Mouse (Mus musculus) heart, embryonic 11.5 days (tissue): ENCODE data around the gene C1qtnf3. TPM values are rescaled to one million over a fixed set of nuclear protein-coding genes. Genes with fewer than 3 reads are reported as not detected.

Experiments used
- ATAC-seq: fragments of 200-750 bp; cut with Nextera tagmentation; replicated peaks from 2 replicates; pipeline ENCODE4 v1.8.0; 2017; ENCODE audit warnings: moderate library complexity; ENCODE audit not compliant: insufficient number of reproducible peaks, low FRiP score, low TSS enrichment
- H3K27ac ChIP-seq: fragments of 300-500 bp; sonication (generic); 2 replicates; pipeline ENCODE4 v1.5.1; 2014; ENCODE audit warnings: mild to moderate bottlenecking, low read depth, low read length
- H3K27me3 ChIP-seq: fragments of 300-500 bp; sonication (generic); 2 replicates; pipeline ENCODE4 v1.6.1; 2014; ENCODE audit warnings: mild to moderate bottlenecking, low read length, mixed read lengths; ENCODE audit not compliant: control insufficient read depth, insufficient read depth
- H3K36me3 ChIP-seq: fragments of 300-500 bp; sonication (generic); 2 replicates; pipeline ENCODE4 v1.6.1; 2014; ENCODE audit warnings: mild to moderate bottlenecking, low read length, moderate library complexity, mixed read lengths; ENCODE audit not compliant: control insufficient read depth, insufficient read depth
- H3K4me1 ChIP-seq: fragments of 300-500 bp; sonication (generic); 2 replicates; pipeline ENCODE4 v1.6.1; 2014; ENCODE audit warnings: low read length; ENCODE audit not compliant: control insufficient read depth, insufficient read depth
- H3K4me2 ChIP-seq: fragments of 300-500 bp; sonication (generic); 2 replicates; pipeline ENCODE4 v1.6.1; 2014; ENCODE audit warnings: mild to moderate bottlenecking, moderate library complexity
- H3K4me3 ChIP-seq: fragments of 300-500 bp; sonication (generic); 2 replicates; pipeline ENCODE4 v1.5.1; 2014; ENCODE audit warnings: low read depth, low read length
- H3K9ac ChIP-seq: fragments of 300-500 bp; sonication (generic); 2 replicates; pipeline ENCODE4 v1.6.1; 2014; ENCODE audit warnings: mild to moderate bottlenecking, low read depth, low read length, moderate library complexity
- H3K9me3 ChIP-seq: fragments of 300-500 bp; sonication (generic); replicated peaks from 2 replicates; pipeline ENCODE4 v1.6.1; 2016; ENCODE audit warnings: low read length; ENCODE audit not compliant: control insufficient read depth
- WGBS: fragments of 180-500 bp; shearing (Covaris S2); extraction: QIAGEN DNeasy Blood & Tissue Kit; methylation state at CpG from one replicate; pipeline ENCODE4 v1.1.7; 2014; ENCODE audit not compliant: insufficient replicate concordance; 5-methylcytosine and 5-hydroxymethylcytosine counted together
- polyA plus RNA-seq: library from polyadenylated mRNA; unstranded; fragments of >200 nt; fragmentation: Nextera tagmentation; extraction: Ambion mirVana; gene quantifications from 2 replicates; pipeline ENCODE4 v1.2.1, GENCODE M21; 2014

The C1qtnf3 gene
- 0.19 and 0.66 TPM in 2 replicates for polyA plus RNA-seq

DNA sequence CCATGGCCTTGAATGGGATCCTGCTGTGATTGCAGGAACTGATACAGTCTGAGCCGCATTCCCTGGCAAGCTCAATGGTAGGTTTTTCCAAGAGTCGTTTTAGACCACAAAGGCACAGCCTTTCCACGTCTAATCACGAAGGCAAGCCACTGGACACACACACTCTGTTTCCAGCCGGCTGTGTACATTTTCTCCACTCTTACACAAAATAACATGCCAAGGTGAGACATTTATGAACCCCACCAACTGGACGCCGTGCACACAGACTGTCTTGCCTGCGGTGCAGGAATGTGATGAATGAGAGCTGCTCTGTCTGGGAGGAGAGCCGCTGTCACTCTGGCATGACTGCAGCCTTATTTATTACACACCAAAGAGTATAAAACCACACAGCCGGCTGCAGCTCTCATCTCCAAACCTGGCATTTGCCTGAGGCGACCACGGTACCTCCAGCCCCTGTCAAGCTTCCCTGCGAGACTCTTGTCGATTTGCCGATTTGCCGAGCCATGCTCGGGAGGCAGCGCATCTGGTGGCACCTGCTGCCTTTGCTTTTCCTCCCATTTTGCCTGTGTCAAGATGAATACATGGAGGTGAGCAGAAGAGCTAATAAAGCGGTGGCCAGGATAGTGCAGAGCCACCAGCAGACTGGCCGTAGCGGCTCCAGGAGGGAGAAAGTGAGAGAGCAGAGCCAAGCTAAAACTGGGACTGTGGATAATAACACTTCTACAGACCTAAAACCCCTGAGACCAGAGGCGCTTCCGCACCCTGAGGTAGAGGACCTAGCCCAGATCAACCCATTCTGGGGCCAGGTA, at the start of gene C1qtnf3:
C1qtnf3 (plus strand) TSS at position 382 of the 809 bp plus-strand sequence.
- no peak within 1 kb of the TSS for H3K9ac ChIP-seq
- 79% methylated on average over 23 of the region's 23 CpGs for WGBS
- H3K27me3 ChIP-seq, result no peaks in the 10 kb centered on the region
- no peaks in the 10 kb centered on the region for H3K36me3 ChIP-seq
- no peaks in the 10 kb centered on the region for H3K4me1 ChIP-seq
- no peak within 1 kb of the TSS for H3K4me3 ChIP-seq
- H3K4me2 ChIP-seq, result no peak within 1 kb of the TSS
- no peak for ATAC-seq
- H3K9me3 ChIP-seq, result no peaks in the 10 kb centered on the region
- no peak within 1 kb of the TSS for H3K27ac ChIP-seq

DNA sequence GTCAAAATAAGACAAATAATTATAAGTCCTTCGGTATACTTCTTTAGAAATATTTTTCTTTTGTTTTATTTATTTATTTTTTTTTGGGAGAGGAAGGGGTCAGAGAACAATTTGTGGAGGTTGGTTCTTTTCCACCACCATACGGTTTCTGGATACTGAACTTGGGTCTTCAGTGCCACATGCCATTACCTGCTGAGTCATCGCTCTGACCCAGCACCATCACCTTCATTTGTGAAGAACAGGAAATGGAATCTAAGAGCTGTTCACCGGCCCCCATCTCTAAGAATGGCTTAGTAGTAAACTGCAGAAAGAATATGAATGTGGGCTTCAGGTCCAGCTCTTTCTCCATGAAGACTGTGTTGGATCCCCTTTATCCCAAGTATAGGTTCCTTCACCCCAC, 49.8 kb upstream of the C1qtnf3 start:
- Histone ChIP-seq H3K27me3 (no peaks in the 10 kb centered on the region), H3K36me3 (no peaks in the 10 kb centered on the region), H3K4me2 (no peak overlapping the region), H3K9ac (no peak overlapping the region), H3K9me3 (no peaks in the 10 kb centered on the region), H3K27ac (no peak overlapping the region), H3K4me1 (no peaks in the 10 kb centered on the region), H3K4me3 (no peak overlapping the region)
- WGBS, result 75% methylated on average over 4 of the region's 4 CpGs
- ATAC-seq, result no peak

DNA sequence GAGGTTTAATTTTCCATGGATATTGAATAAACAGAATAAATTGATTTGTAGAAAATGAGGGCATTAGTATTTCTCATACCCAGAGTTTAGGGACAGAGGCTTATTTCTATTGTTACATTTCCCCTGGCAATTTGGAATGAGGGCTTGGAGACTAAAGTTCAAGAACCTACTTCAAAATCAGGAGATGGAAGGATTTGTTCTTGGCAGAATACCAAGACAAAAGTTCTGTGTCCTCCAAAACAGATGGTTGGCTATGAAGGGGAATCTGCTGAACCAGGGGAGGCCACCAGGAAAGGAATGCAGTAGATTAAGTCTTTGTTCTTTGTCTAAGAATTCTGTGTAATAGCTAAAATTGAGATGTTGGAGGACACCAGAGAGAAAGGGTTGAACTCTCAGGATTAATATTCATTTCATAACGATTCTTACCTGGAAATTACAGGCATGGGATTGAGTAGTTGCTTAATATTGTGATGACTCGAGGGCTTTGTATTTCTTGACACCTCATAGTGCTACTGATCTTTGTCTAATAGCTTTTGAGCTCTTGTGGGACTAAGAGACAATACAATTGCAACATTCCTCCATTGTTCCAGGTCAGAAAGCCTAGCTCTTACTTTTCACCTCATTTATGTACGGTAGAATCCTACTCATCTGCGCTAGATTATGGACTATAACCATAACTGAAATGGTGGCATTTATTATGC, 35.4 kb upstream of the C1qtnf3 start:
- no peak for ATAC-seq
- no peak overlapping the region for H3K4me2 ChIP-seq
- H3K9me3 ChIP-seq, result no peaks in the 10 kb centered on the region
- no peak overlapping the region for H3K9ac ChIP-seq
- 73% methylated on average over 4 of the region's 4 CpGs for whole genome bisulfite sequencing
- H3K4me1 ChIP-seq, result no peaks in the 10 kb centered on the region
- H3K4me3 ChIP-seq, result no peak overlapping the region
- H3K36me3 ChIP-seq, result no peaks in the 10 kb centered on the region
- peaks cover 4% of the 10 kb centered on the region for H3K27me3 ChIP-seq
- H3K27ac ChIP-seq, result no peak overlapping the region

DNA sequence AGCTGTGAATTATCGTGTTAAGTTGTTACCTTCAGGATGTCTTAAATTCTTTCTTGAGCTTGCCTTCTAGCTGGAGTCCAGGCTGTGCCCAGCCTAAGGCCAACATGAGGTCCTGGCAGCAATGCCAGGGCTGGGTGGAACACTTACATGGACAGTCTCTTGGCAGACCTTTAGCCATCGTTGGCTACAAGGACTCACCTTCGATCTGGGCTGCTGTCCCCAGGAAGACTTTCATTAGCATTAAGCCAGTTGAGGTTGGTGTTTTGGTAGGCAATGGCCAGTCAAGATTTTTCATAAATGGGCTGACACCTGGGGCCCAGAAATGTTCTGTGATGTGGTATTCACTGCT, 34.8 kb upstream of the C1qtnf3 start:
- Histone ChIP-seq H3K9ac (no peak overlapping the region), H3K27me3 (peaks cover 4% of the 10 kb centered on the region)

DNA sequence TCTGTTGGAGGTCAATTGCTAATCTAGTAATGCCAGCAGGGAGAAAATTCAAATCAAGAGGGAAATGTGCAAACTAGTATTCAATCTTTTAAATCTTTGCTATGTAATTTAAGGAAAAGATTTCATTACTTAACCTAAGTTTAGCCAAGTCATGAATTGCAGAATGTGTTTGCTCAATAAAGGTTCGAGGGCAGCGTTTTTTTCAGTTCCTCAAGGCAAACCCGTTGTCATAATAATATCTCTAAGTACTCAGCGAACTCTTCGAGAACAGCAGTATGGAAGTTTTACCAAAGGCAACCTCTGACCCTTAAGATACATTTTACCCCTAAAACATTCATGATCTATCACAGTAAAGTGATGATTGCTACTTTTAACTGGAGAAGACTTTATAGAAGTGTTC, 31.9 kb upstream of the C1qtnf3 start:
- Histone ChIP-seq H3K27me3 (peaks cover 4% of the 10 kb centered on the region), H3K4me2 (no peak overlapping the region)

More for the DNA sequence above, 34.8 kb upstream of the C1qtnf3 start:
- H3K4me3 ChIP-seq, result no peak overlapping the region
- no peaks in the 10 kb centered on the region for H3K36me3 ChIP-seq
- H3K9me3 ChIP-seq, result no peaks in the 10 kb centered on the region
- H3K27ac ChIP-seq, result no peak overlapping the region
- 80% methylated on average over 3 of the region's 3 CpGs for WGBS
- H3K4me2 ChIP-seq, result no peak overlapping the region
- ATAC-seq, result no peak
- H3K4me1 ChIP-seq, result no peaks in the 10 kb centered on the region

DNA sequence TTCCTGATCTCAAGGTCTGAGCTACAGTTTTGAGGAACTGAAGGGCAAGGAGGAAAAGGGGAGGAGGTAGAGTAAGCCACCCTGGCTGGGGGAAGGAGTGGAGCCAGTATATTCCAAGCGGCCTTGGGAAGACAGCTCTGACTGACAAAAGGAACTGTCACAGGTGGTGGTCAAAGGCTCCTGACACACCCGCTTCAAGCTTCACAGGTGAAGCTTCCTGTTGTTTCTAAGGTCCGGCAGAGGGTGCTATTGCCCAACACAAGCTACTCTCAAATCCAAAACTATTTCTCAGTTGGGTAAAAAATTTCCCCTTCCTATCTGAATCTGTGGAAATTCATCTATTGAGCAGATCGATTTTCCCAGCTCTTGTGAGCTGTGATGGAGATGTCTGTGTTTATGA, 31.1 kb upstream of the C1qtnf3 start:
- Histone ChIP-seq H3K9me3 (no peaks in the 10 kb centered on the region), H3K4me2 (no peak overlapping the region), H3K27ac (no peak overlapping the region), H3K4me3 (no peak overlapping the region), H3K27me3 (peaks cover 4% of the 10 kb centered on the region), H3K9ac (no peak overlapping the region), H3K4me1 (no peaks in the 10 kb centered on the region), H3K36me3 (no peaks in the 10 kb centered on the region)
- no peak for ATAC-seq
- WGBS, result 18% methylated on average over 4 of the region's 4 CpGs

More for the DNA sequence above, 31.9 kb upstream of the C1qtnf3 start:
- no peak overlapping the region for H3K4me3 ChIP-seq
- no peak overlapping the region for H3K27ac ChIP-seq
- no peaks in the 10 kb centered on the region for H3K36me3 ChIP-seq
- H3K9ac ChIP-seq, result no peak overlapping the region
- WGBS, result 73% methylated on average over 5 of the region's 5 CpGs
- no peak for ATAC-seq
- H3K4me1 ChIP-seq, result no peaks in the 10 kb centered on the region
- no peaks in the 10 kb centered on the region for H3K9me3 ChIP-seq

DNA sequence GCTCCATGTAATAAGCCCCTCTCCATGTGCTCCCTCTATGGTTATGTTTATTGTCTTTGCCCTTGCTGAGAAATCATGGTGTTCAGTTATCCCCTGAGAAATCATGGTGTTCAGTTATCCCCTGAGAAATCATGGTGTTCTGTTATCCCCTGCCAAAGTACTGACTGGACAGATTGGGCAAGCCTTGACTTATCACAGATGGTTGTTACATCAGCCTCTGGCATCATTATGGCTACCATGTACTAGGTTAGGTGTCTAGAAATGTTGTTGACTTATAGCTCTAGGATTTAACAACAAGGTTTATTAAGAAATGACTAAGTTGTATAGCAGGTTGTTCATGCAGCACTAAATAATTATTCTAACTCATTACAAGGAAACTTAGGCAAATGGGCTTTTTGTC, 30.1 kb upstream of the C1qtnf3 start:
- Histone ChIP-seq H3K9ac (no peak overlapping the region), H3K4me3 (no peak overlapping the region), H3K9me3 (no peaks in the 10 kb centered on the region), H3K27ac (no peak overlapping the region), H3K27me3 (peaks cover 4% of the 10 kb centered on the region), H3K4me1 (no peaks in the 10 kb centered on the region), H3K4me2 (no peak overlapping the region), H3K36me3 (no peaks in the 10 kb centered on the region)
- ATAC-seq, result no peak

DNA sequence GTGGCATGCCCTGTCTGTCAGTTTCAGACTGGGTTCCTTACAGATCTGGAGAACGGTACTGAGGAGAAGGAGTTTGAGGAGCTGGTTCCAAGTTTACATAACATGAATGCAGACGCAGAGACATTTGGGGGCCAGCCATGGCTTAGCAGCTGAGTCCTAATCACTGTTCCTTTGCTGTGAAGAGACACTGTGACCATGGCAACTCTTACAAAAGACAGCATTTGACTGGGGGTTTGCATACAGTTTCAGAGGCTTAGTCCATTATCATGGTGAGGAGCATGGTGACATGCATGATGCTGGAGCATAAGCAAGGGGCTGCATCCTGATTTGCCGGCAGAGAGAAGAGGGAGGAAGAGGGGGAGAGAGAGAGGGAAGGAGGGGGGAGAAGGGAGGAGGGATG, 29.6 kb upstream of the C1qtnf3 start:
- Histone ChIP-seq H3K4me2 (no peak overlapping the region), H3K27ac (no peak overlapping the region), H3K9me3 (no peaks in the 10 kb centered on the region), H3K4me1 (no peaks in the 10 kb centered on the region), H3K4me3 (no peak overlapping the region), H3K27me3 (peaks cover 4% of the 10 kb centered on the region), H3K36me3 (no peaks in the 10 kb centered on the region), H3K9ac (no peak overlapping the region)
- ATAC-seq, result no peak
- 44% methylated on average over 3 of the region's 3 CpGs for WGBS
